Comparison of ENCODE assay signal across 7 mouse cellular contexts in genomic region chr15:20448861-20449663, GRCm38 (mm10). TPM values are rescaled to one million over a fixed set of nuclear protein-coding genes. Genes with fewer than 3 reads are reported as not detected.
DNase-seq lines count a peak whose midpoint lies in the region; ATAC-seq and TF ChIP-seq lines count a peak whose summit lies in the region.

TSS of gene Cdh12 (plus strand) at chr15:20449265.

- H3K4me1 ChIP-seq in hindbrain, embryonic 10.5 days (replicated peaks): 0 out of 2 replicates have a peak, but pooled peaks cover 9% of the 10 kb centered on the region
- H3K4me1 ChIP-seq in limb, embryonic 11.5 days (ENCODE audit: control insufficient read depth, insufficient read depth, low read length): no peaks in the 10 kb centered on the region

- peak within 1 kb of the TSS; percentile 69 for H3K27ac ChIP-seq in hindbrain, embryonic 10.5 days
- no peak within 1 kb of the TSS for H3K27ac ChIP-seq in limb, embryonic 11.5 days (replicated peaks; ENCODE audit: low read depth, low read length)

- H3K36me3 ChIP-seq in hindbrain, embryonic 10.5 days: no peaks in the 10 kb centered on the region
- H3K36me3 ChIP-seq in limb, embryonic 11.5 days (ENCODE audit: control insufficient read depth, insufficient read depth, low read length): no peaks in the 10 kb centered on the region

- no peak for TF ChIP-seq POLR2A in brain, embryonic 14.5 days (IDR thresholded peaks at IDR 0.05; ENCODE audit: borderline replicate concordance, extremely low read depth, insufficient read depth, insufficient read length, poor library complexity, severe bottlenecking)

- 9% methylated on average over 18 of the region's 18 CpGs for WGBS in hindbrain, embryonic 10.5 days
- WGBS in limb, embryonic 11.5 days: 14% methylated on average over 18 of the region's 18 CpGs

- DNase-seq in ZHBTc4 (ENCODE audit: low read depth, low spot score): peak; percentile 2
- DNase-seq in brain, embryonic 14.5 days (ENCODE audit: low read depth): peak; percentile 78
- DNase-seq in hindbrain, embryonic 10.5 days (ENCODE audit: low spot score): peak; percentile 30
- peak; percentile 29 for DNase-seq in limb, embryonic 11.5 days (ENCODE audit: low spot score)
- peak; percentile 27 for DNase-seq in right cerebral cortex, postnatal 14 days
- no peak for DNase-seq in ovary, postnatal 36 days (ENCODE audit: low spot score)
- DNase-seq in adrenal gland, postnatal 10 days: no peak

- no peak for ATAC-seq in limb, embryonic 11.5 days (ENCODE audit: insufficient number of reproducible peaks, low FRiP score, low TSS enrichment, low read depth)

- H3K27me3 ChIP-seq in hindbrain, embryonic 10.5 days (ENCODE audit: insufficient read depth, poor library complexity, severe bottlenecking): no peaks in the 10 kb centered on the region
- H3K27me3 ChIP-seq in limb, embryonic 11.5 days (ENCODE audit: control insufficient read depth, insufficient read depth, low read length): no peaks in the 10 kb centered on the region

- H3K9me3 ChIP-seq in hindbrain, embryonic 10.5 days: no peaks in the 10 kb centered on the region
- no peaks in the 10 kb centered on the region for H3K9me3 ChIP-seq in limb, embryonic 11.5 days (ENCODE audit: control insufficient read depth, low read length)

- H3K4me3 ChIP-seq in hindbrain, embryonic 10.5 days: peak within 1 kb of the TSS; percentile 54
- H3K4me3 ChIP-seq in limb, embryonic 11.5 days (ENCODE audit: low read depth, low read length): peak within 1 kb of the TSS; percentile 5; the same call in 1 of the 2 replicates

- peak within 1 kb of the TSS; percentile 40 for H3K4me2 ChIP-seq in limb, embryonic 11.5 days (ENCODE audit: low read depth, severe bottlenecking)

- TF ChIP-seq CTCF in brain, embryonic 14.5 days (IDR thresholded peaks at IDR 0.05; ENCODE audit: borderline replicate concordance, extremely low read depth, insufficient read depth, insufficient read length): no peak

- H3K9ac ChIP-seq in limb, embryonic 11.5 days (ENCODE audit: low read length): no peak within 1 kb of the TSS

RNA-seq across cellular contexts. Expression of gene Cdh12, which starts in this region (rescaled TPM):
- polyA plus RNA-seq in brain, embryonic 14.5 days (2012; rRNA removed): 1.0 and 2.7 TPM in 2 replicates
- 0.37 and 0.78 TPM in 2 replicates for polyA plus RNA-seq in hindbrain, embryonic 10.5 days (2016; fragmentation: Nextera tagmentation; extraction: Ambion mirVana)
- 0.09 and 0.44 TPM in 2 replicates for polyA plus RNA-seq in limb, embryonic 11.5 days (2014; fragmentation: Nextera tagmentation; extraction: Ambion mirVana)
- total RNA-seq in adrenal gland, postnatal 10 days (2021): under 1 TPM; 0.18 TPM

Comparison
In these comparisons a context has a peak if more than half of its experiments do, and no peak if none do; other contexts are left out.
1. Peak in DNase-seq, H3K4me3 ChIP-seq and H3K27ac ChIP-seq in hindbrain, embryonic 10.5 days; RNA of the gene not detected or under 1 TPM.
2. Peak in DNase-seq, H3K4me3 ChIP-seq and H3K4me2 ChIP-seq in limb, embryonic 11.5 days; RNA of the gene not detected or under 1 TPM.
3. DNase-seq: peak in ZHBTc4 (single experiment), brain, embryonic 14.5 days (single experiment) and right cerebral cortex, postnatal 14 days (single experiment); none in ovary, postnatal 36 days (single experiment) and adrenal gland, postnatal 10 days (single experiment).